27 mouse cellular contexts compared by ENCODE assay signal in genomic region chr1:162886138-162886816, GRCm38 (mm10). TPM values are rescaled to one million over a fixed set of nuclear protein-coding genes. Genes with fewer than 3 reads are reported as not detected.
DNase-seq lines count a peak whose midpoint lies in the region; ATAC-seq and TF ChIP-seq lines count a peak whose summit lies in the region.
"Had no signal": no experiment of that assay in that cellular context is flagged by ENCODE, and none has a peak within 500 bp of the region (broad histone marks: within the 10 kb centered on the region; RNA-seq: fewer than 3 reads in every experiment).

No protein-coding gene starts in this region.

- no peak overlapping the region for H3K4me3 ChIP-seq in liver, embryonic 15.5 days (replicated peaks)
- H3K4me3 ChIP-seq in small intestine, adult 2 months (ENCODE audit: low read depth, low read length): peak overlapping the region; percentile 46
- H3K4me3 ChIP-seq in midbrain, embryonic 15.5 days: no peak overlapping the region
- H3K4me3 ChIP-seq: forebrain, embryonic 10.5 days; heart, embryonic 12.5 days; hindbrain, embryonic 10.5 days; limb, embryonic 12.5 days; myocyte; neural tube, embryonic 13.5 days had no signal

- DNase-seq in liver (no peak), ES-CJ7 (ENCODE audit: low read depth, low spot score) (peak; percentile 7), ZHBTc4 (ENCODE audit: low read depth, low spot score) (peak; percentile 7)
- no peak for DNase-seq in thymus, postnatal 0 days (ENCODE audit: low spot score)
- DNase-seq: adrenal gland, postnatal 25 days; B cell, adult 2 months; cerebellum, adult 11 months; cerebellum, postnatal 14 days; gastrocnemius, postnatal 25 days; heart, postnatal 10 days; layer of hippocampus, postnatal 36 days; thymus, adult 2 months had no signal

- WGBS in liver, embryonic 15.5 days (ENCODE audit: insufficient replicate concordance): 69% methylated on average over 11 of the region's 11 CpGs
- 24% methylated on average over 11 of the region's 11 CpGs for WGBS in small intestine, adult 2 months
- WGBS in midbrain, embryonic 15.5 days: 88% methylated on average over 11 of the region's 11 CpGs

- ATAC-seq in liver, embryonic 15.5 days (ENCODE audit: insufficient read depth): peak; percentile 22; the same call in 1 of the 2 replicates
- ATAC-seq in midbrain, embryonic 15.5 days (replicated peaks): no peak
- ATAC-seq: forebrain, embryonic 16.5 days; hindbrain, postnatal 0 days; midbrain, embryonic 16.5 days had no signal

- no peaks in the 10 kb centered on the region for H3K27me3 ChIP-seq in liver, embryonic 15.5 days
- no peaks in the 10 kb centered on the region for H3K27me3 ChIP-seq in small intestine, adult 2 months (ENCODE audit: control insufficient read depth, insufficient read depth, low read length)
- no peaks in the 10 kb centered on the region for H3K27me3 ChIP-seq in midbrain, embryonic 15.5 days (replicated peaks)
- H3K27me3 ChIP-seq: heart, embryonic 12.5 days; limb, embryonic 12.5 days; neural tube, embryonic 13.5 days had no signal

- TF ChIP-seq CTCF in small intestine, adult 2 months (IDR thresholded peaks at IDR 0.05; ENCODE audit: extremely low read depth, insufficient read length, insufficient replicate concordance, low read depth, low read length): peak; percentile 52; the same call in 1 of the 2 replicates

- no peak overlapping the region for H3K4me2 ChIP-seq in liver, embryonic 15.5 days
- H3K4me2 ChIP-seq in midbrain, embryonic 15.5 days: no peak overlapping the region
- H3K4me2 ChIP-seq: heart, embryonic 12.5 days; limb, embryonic 12.5 days; neural tube, embryonic 13.5 days had no signal

- no peaks in the 10 kb centered on the region for H3K9me3 ChIP-seq in liver, embryonic 15.5 days (replicated peaks)
- no peaks in the 10 kb centered on the region for H3K9me3 ChIP-seq in midbrain, embryonic 15.5 days
- H3K9me3 ChIP-seq: forebrain, embryonic 10.5 days; heart, embryonic 12.5 days; hindbrain, embryonic 10.5 days; limb, embryonic 12.5 days; neural tube, embryonic 13.5 days had no signal

- no peaks in the 10 kb centered on the region for H3K36me3 ChIP-seq in liver, embryonic 15.5 days (replicated peaks)
- no peaks in the 10 kb centered on the region for H3K36me3 ChIP-seq in small intestine, adult 2 months (ENCODE audit: control insufficient read depth, insufficient read depth, low read length)
- no peaks in the 10 kb centered on the region for H3K36me3 ChIP-seq in midbrain, embryonic 15.5 days (replicated peaks)
- H3K36me3 ChIP-seq: forebrain, embryonic 10.5 days; heart, embryonic 12.5 days; hindbrain, embryonic 10.5 days; limb, embryonic 12.5 days; neural tube, embryonic 13.5 days had no signal

- TF ChIP-seq POLR2A in small intestine, adult 2 months (IDR thresholded peaks at IDR 0.05; ENCODE audit: low read depth, low read length): no peak

- H3K9ac ChIP-seq in liver, embryonic 15.5 days: no peak overlapping the region
- H3K9ac ChIP-seq in midbrain, embryonic 15.5 days: no peak overlapping the region
- H3K9ac ChIP-seq: heart, embryonic 12.5 days; limb, embryonic 12.5 days; liver, embryonic 14.5 days; neural tube, embryonic 13.5 days had no signal

- H3K4me1 ChIP-seq in liver, embryonic 15.5 days (replicated peaks): 0 out of 2 replicates have a peak, but pooled peaks cover 2% of the 10 kb centered on the region
- peaks cover 10% of the 10 kb centered on the region for H3K4me1 ChIP-seq in small intestine, adult 2 months (ENCODE audit: control insufficient read depth, insufficient read depth, insufficient read length, low read length)
- no peaks in the 10 kb centered on the region for H3K4me1 ChIP-seq in midbrain, embryonic 15.5 days
- H3K4me1 ChIP-seq: forebrain, embryonic 10.5 days; heart, embryonic 12.5 days; hindbrain, embryonic 10.5 days; limb, embryonic 12.5 days; neural tube, embryonic 13.5 days had no signal

- H3K27ac ChIP-seq in liver, embryonic 15.5 days (replicated peaks): no peak overlapping the region
- H3K27ac ChIP-seq in small intestine, adult 2 months (ENCODE audit: insufficient read depth, low read depth, low read length): peak overlapping the region; percentile 92
- no peak overlapping the region for H3K27ac ChIP-seq in midbrain, embryonic 15.5 days
- H3K27ac ChIP-seq: forebrain, embryonic 10.5 days; hindbrain, embryonic 10.5 days; hindbrain, postnatal 0 days; limb, embryonic 12.5 days; liver, embryonic 14.5 days; neural tube, embryonic 13.5 days had no signal

RNA-seq across cellular contexts. Expression of gene Fmo2, which starts 12.2 kb away (rescaled TPM):
- polyA plus RNA-seq in liver, embryonic 15.5 days (2015; fragmentation: Nextera tagmentation; extraction: Ambion mirVana): 0.13 and 0.14 TPM in 2 replicates
- 0.61 and 1.7 TPM in 2 replicates for polyA plus RNA-seq in small intestine, adult 2 months (2012; rRNA removed)
- 0.68 and 0.76 TPM in 2 replicates for polyA plus RNA-seq in thymus, postnatal 0 days (2015; fragmentation: Nextera tagmentation; extraction: Ambion mirVana)
- 0.22 TPM in 1 of 2 replicates, not detected in the other for polyA plus RNA-seq in midbrain, embryonic 15.5 days (2015; fragmentation: Nextera tagmentation; extraction: Ambion mirVana)
- polyA plus RNA-seq: embryonic facial prominence, embryonic 11.5 days; forebrain, embryonic 10.5 days; forebrain, embryonic 16.5 days; hindbrain, embryonic 10.5 days; myocyte had no signal

RNA-seq across cellular contexts. Expression of gene Fmo1, which starts 19.9 kb away (rescaled TPM):
- 29.4 and 34.5 TPM in 2 replicates for polyA plus RNA-seq in liver, embryonic 15.5 days (2015; fragmentation: Nextera tagmentation; extraction: Ambion mirVana)
- 1.7 and 3.0 TPM in 2 replicates for polyA plus RNA-seq in small intestine, adult 2 months (2012; rRNA removed)
- polyA plus RNA-seq in thymus, postnatal 0 days (2015; fragmentation: Nextera tagmentation; extraction: Ambion mirVana): 23.0 and 28.6 TPM in 2 replicates
- 23.3 and 32.1 TPM in 2 replicates for polyA plus RNA-seq in midbrain, embryonic 15.5 days (2015; fragmentation: Nextera tagmentation; extraction: Ambion mirVana)

RNA-seq across cellular contexts. Expression of gene Fmo6, which starts 51.0 kb away (rescaled TPM):
- not detected in 2 replicates for polyA plus RNA-seq in liver, embryonic 15.5 days (2015; fragmentation: Nextera tagmentation; extraction: Ambion mirVana)
- polyA plus RNA-seq in small intestine, adult 2 months (2012; rRNA removed): not detected in 2 replicates
- polyA plus RNA-seq in thymus, postnatal 0 days (2015; fragmentation: Nextera tagmentation; extraction: Ambion mirVana): not detected in 2 replicates
- not detected in 2 replicates for polyA plus RNA-seq in midbrain, embryonic 15.5 days (2015; fragmentation: Nextera tagmentation; extraction: Ambion mirVana)
- polyA plus RNA-seq: embryonic facial prominence, embryonic 11.5 days; forebrain, embryonic 10.5 days; forebrain, embryonic 16.5 days; heart, embryonic 12.5 days; hindbrain, embryonic 10.5 days; hindbrain, postnatal 0 days; liver, embryonic 14.5 days; midbrain, embryonic 16.5 days; myocyte; neural tube, embryonic 13.5 days; stomach, embryonic 16.5 days had no signal

Comparison
In these comparisons a context has a peak if more than half of its experiments do, and no peak if none do; other contexts are left out.
1. DNase-seq: peak in ES-CJ7 (single experiment) and ZHBTc4 (single experiment); none in liver (single experiment) and thymus, postnatal 0 days (single experiment).